Mouse (Mus musculus) 3134 (cell line): Measurements from ENCODE around the gene Grm4.

Experiments
- DNase-seq: peaks from one replicate; pipeline ENCODE4 v3.0.0-alpha.2; 2011; ENCODE audit warnings: low spot score; ENCODE audit not compliant: insufficient read length; ENCODE audit errors: extremely low read depth

Grm4 gene

DNA sequence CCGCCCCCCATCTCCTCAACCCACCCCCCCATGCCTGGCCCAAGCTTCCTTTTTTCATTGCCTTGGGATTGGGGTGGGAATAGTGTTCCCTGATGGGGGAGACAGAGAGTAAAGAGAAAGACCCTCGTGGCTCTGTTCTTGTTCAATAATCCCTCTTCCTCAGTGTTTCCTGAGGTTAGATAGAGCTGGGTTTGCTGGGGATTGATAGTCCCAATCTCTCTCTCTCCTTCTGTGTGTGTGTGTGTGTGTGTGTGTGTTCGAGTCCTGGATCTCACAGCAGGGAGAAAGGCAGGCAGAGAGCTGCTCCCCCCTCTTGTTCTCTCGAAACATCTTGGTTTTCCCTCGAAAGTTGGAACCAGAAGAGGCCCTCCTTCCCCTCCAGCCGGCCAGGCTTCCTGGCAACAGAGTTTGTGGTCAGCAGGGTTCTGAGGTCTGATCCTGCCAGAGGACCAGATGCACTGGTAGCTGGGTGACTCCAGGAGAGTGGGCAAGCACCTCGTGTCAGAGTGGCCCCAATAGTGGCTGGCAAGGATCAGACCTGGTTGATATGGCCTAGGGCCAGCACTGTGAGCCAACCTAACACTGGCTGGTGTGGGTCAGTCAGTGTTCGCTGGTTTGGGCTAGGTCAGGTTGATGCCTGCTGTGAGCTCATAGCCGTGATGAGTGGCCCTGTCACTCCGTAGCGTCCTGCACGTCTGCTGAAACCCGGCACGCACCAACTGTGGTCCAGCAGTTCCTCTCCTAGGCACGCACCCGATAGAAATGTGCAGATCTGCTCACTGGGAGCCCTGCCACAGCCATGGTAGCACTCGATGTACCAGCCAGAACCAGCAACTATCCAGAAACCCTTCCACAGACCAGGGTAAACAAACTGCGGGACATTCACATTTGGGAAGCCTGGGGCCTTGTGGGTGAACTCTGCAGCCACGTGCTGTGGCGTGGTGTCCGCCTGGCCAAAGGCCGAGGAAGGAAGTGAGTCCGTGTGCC is 31.3 kb upstream of the Grm4 start:
- DNase-seq: peak; percentile 72

DNA sequence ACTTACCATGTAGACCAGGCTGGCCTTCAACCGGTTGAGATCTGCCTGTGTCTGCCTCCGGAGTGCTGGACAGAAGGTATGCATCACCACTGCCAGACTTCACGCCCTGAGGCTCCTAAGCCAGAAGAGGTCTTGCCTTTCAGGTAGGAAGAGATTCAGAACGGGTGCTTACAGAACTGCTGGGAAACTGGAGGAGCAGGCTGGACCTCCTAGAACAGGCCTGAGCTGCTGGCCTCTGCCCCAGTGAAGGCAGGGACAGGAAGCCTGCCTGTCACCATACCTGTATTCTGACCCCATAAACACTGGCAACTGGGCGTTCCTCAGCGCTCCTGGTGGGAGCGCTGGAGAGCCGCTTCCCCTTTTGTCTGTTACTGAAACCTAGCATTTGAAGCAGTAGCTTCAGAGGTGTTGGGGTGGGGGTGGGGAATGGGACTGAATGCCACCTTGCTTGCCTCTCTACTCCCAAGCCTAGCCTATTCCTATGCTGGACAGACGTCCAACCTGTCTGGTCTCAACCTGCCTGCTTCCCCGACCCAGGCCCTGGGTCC is 30.3 kb upstream of the Grm4 start:
- no peak for DNase-seq

DNA sequence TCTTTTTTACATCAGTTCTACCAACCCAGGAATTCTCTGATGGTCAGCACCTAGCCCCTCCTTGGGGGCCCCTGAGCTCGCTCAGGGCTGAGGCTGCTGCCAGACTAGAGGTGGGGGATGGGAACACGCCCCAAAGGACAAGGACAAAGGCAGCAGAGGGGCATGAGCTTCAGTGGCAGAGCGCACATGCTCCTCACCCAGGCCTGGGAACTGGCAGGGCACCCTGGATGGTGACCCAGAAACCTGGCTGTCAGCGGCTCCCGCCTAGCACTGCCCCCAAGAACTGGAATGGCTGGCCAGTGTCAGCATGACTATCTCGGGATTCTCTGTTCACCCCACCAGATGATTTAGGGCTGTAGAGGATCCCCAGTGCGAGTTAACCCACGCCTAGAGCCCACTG is 28.0 kb upstream of the Grm4 start:
- DNase-seq: no peak

DNA sequence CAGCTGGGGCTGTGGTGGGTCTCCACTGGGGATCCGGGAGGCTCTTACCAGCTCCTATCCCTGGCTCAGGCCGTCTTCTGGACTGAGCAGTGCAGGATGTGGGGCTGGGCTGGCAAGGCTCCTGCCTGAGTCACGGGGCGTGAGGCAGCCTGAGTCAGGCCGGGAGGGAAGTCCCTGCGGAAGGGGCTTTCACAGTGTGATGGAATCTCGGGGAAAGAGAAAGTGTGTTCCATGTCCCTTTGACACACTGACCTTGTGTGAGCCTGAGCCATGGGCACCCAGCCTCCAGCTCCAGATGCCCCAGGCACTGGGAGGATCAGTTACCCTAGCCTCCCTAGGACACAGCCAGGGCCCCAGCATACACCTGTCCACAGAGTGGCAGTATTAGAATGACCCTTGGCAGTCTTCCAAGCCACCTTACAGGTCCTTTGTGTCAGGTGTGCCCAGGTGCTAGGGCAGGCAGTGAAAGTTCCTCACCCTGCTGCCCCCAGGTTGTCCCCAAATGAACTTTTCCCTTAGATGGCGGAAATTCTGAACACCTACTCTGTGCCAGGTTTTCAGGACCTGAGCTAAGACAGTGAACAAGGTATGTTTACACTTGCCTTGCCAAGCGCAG is 26.2 kb upstream of the Grm4 start:
- DNase-seq: peak; percentile 89

DNA sequence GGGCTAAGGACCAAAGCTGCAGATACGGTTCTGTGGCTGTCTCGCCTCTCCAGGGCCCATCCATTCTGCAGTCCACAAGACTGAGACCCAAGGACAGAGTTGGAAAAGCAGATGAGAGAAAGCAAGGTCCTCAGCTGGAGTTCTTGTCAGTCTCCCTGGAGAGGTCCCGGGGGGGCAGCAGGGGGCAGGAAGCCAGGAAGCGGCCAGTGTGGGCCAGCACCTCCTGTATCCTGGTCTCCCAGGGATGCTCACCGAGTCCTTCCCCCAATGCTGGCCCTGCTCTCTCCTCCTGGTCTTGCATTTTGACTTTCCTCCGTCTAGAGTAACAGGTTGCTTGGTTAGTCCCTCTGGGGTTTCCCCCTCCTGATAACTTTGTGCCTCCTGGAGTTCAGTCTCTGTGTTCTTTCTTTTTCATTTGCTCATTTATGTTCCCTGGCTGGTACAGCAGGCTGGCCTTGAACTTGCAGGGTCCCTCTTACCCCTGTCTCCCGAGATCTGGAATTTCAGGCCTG is 25.4 kb upstream of the Grm4 start:
- peak; percentile 54 for DNase-seq

DNA sequence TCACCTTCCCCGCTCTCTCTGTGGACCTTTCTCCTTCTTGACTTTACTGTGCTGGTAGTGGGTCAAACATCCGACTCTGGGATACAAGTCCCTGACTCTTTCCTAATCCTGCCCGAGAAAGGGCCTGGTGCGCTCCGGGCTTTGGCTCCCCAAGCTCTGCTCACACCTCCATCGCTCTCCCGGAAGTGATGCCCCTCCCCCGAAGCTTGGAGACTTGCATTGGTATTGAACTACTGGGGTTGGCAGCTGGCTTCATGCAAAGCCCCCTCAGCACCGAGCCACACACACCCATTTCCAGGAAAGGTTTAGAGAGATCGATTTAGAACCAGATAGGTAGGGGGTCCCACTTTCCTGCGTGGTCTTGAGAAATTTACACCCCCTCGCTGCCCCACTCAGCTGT is 24.8 kb upstream of the Grm4 start:
- DNase-seq: no peak

DNA sequence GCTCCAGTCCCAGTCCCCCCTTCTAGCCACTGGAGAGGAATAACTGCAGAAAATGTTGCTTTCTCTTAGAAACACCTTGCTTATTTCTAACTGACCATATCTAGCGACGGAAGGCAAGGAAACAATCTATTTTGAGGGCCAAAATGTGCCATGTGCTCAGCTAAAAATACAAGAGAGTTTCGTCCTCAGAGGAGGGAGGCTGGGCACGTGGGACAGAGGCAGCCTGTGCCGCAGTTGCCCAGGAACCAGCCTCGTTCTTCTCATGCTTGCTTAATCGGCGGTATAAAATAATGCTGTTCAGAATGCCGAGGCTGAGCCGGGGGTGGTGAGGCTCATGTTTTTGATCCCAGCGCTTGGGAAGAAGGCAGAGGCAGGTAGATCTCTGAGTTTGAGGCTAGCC is 23.3 kb upstream of the Grm4 start:
- no peak for DNase-seq

DNA sequence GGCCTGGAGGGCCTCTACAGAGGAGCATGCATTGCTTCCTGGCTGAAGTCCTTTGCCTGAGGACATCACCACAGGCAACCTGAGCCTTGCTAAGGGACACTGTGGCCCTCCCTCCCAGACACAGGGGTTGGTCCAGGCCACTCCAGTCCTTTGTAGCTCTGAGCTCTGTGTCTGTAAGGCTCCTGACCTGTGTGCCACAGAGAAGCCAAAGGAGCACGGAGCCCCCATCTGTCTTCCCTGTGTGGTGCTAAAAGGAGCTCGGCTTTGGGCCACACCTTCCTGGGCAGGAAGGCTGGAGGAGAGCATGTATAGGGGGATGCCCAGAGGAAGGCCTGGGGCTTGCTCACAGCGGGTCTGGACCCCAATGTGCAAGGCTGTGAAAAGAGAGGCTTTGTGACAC is 20.8 kb upstream of the Grm4 start:
- no peak for DNase-seq

DNA sequence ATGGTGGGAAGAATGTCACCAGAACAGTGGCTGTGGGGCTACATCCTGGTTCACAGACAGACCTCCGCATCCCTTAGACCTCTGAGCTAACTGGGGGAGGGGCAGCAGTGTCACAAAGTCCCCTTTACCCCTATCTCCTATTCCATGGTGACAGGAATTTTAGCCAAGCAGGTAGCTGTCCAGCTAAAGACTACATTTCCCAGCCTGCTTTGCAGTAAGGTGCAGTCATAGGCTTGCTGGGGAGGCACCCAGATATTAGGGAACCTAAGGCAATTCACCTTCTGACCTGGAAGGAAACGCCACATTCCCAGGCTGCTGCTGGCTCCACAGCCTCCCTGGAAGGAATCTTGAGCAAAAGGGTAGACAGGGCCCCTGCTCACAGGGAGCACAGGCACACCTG is 20.1 kb upstream of the Grm4 start:
- no peak for DNase-seq

DNA sequence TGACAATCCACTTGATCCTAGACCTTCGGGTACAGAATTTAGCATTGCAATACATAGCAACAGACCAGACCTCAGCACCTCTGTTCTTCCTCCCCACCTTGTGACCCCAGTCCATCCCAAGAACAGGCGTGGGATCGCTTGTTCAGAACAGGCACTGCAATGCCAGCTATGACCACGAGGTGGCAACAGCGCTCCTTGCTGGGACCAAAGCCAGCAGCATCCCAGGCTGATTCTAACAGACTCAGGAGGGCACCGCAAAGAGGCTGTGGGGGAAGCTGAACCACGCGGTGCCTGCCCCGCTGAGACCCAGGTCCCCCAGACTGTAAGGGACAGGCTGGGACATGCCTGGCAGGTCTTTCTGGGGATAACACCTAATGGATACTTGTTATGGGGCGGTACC is 13.5 kb upstream of the Grm4 start:
- DNase-seq: peak; percentile 72

DNA sequence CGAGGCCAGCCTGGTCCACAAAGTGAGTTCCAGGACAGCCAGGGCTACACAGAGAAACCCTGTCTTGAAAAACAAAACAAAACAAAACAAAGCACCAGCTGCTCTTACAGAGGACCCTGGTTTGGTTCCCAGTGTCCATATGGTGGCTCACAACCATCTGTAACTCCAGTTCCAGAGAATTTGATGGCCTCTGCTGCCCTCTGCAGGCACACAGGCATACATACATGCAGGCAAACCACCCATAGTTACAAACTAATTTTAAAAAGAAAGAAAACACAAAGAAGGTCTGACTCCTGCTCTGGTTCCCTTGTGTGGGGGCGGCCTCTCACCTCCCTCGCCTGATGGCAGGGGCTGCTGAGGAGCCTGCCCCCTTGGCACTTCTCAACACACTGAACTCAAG is 12.2 kb upstream of the Grm4 start:
- no peak for DNase-seq

DNA sequence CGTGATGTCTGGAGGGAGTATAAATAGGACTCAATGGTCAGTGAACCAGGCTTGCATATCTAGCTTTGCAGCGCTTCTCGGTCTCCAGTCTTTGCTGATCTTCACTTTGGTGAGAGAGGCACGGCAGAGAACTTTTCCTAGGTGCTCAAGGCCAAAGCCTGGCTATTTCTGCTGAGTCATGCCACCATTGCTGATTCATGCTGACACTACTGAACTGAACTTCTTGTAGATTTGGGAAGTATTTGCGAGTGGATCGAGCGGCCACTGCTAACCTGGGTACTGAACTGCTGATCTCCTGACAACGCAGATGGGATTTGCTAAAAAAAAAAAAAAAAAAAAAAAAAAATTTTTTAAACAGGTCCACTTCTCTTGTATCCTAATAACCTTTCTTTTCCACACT is 10.9 kb upstream of the Grm4 start:
- DNase-seq: no peak

DNA sequence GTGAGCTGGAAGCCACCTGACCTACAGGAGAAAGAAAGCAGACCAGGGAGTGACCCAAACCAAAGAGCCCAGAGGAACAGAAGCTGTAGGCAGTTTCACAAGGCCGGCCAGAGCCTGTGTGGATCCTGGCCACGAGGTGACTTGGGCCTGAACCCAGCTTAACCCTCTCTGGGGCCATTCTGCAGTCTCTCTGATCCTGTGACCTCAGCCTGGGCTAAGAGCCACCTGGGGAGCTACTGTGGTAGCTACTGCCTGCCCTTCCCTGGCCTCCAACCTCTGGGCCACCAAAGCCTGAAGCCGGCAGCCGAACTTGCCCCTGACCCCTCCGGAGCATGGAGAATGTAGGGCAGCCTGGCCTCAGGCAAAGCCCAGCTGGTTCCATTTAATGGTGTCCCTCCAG is 7.6 kb upstream of the Grm4 start:
- DNase-seq: no peak

DNA sequence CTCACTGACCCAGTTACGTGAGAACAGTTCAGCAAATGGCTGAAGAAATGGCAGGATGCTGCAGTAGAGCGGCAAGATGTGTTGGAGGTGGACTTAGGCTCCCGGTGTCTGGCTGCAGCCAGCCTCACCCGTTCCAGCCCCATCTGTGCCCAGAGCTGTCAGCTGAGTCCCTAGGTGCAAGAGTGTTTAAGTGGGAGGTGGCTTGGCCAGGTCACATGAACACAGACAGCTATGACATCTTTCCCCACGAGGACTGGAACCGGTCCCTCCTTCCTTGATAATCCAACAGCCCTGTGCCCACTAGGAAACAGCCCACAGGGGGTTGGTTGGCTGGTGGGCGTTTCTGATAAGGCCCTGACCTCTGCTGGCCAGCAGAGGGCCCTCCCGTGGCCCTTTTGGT is 6.8 kb upstream of the Grm4 start:
- DNase-seq: no peak

DNA sequence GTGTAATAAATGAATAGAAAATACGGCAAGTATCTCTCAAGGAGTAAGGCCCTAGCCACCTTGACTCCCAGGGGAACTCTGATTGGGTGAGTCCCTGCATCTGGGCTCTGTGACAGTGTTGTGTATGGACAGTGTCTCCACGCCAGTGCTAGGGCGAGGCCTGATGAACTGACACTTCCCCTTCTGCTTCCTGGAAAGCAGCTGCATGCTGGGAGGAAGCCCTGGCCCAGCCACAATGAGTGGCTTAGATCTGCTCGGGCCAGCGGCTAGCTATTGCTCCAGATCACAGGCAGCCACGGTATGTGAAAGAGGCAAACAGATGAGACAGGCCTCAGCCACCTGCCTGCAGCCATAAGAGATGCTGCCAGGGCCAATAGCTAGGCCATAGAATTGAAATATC is 6.0 kb upstream of the Grm4 start:
- no peak for DNase-seq

DNA sequence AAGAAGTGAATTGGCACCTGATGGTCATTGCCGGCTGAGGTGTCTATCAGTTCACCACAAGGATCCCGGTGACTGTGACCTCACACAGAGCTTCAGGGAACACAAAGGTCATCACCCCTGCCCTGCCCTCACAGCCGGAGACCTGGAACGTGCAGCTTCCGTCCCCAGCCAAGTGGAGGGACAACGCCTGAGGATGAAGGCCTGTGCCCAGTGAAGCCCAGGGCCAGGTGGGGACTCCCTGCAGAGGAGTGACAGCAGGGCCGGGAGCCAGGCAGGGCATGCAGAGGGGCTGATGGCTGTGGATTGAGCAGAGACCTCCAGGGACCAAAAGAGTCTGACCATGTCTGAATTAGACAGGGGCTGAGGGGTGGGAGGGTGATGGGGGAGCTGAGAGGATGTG is 1.9 kb upstream of the Grm4 start:
- DNase-seq: no peak

DNA sequence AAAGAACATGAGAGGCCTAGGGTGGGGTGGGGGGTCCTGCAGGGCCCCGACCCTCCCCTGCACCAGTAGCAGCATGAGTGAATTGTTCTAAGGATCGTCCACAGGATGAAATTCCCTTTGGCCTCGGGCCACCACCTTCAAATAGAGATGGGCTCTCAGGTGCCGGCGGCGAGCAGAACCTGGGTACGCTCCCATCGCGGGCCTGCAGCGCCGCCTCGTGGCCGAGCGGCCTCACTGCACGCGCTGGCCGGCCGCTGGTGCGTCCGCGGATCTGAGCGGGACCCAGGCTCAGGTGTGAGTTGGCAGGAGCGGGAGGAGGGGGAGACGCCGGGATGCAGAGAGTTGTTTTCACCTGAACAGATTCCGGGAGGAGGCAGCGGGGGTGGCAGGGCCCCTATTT is 646 bp downstream of the Grm4 start:
- DNase-seq: peak; percentile 62

DNA sequence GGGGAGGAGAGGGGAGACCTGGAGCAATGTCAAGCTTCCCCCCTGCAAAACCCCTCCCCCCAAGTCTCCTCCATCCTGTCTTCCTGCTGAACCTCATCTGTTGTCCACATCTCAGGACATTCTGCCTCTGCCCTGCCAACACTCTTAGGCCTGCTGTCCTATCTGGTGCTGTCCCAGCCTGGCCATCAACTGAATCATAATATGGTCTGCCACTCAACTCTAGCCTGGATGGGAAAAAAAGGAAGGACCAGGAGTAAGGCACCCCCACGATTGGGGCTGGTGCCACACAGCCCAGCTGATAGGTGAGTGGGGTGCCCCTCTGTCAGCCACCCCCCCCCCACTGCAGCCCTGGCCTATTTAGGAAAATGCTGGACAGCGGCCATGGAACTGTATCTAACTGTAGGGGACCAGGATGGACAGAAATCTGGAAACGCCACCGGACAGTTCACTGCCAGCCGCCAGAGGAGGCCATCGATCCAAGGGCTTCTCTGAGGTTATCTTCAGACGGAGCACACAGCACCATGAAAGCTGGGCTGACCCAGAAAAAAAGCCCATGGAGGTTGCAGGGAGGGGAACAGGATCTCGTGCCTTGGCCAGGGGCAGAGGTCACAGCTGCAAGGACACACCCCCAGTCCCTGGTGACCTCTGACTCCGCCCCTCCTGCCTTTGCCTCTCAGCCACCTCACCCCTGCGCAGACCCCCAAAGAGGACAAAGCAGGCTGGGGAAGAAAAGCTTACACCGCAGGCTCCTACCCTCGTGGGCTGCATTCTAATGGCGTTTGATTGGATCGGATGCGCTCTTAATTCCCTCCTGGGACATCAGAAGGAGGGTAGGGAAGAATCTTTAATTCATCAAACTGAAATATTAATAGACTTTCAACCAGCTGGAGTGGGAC is 2.3 kb downstream of the Grm4 start:
- no peak for DNase-seq

DNA sequence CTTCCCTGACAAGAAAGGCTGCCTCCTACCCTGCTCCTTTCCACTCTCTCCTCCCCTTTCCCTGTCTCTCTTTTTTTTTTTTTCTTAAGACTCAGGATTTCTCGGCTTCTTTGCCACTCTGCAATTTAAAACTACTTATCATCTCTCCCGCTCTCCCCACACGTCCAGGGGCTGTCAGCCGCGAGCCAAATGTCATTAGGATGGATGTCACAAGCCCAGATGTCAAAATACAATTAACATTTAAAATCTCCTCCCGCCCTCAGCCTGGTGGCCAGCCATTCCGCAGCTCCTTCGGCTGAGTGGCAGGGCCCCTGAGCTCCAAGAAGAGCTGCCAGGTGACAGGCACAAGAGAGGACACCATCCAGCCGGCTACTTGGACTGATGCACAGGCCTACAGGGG is 2.9 kb downstream of the Grm4 start:
- no peak for DNase-seq

DNA sequence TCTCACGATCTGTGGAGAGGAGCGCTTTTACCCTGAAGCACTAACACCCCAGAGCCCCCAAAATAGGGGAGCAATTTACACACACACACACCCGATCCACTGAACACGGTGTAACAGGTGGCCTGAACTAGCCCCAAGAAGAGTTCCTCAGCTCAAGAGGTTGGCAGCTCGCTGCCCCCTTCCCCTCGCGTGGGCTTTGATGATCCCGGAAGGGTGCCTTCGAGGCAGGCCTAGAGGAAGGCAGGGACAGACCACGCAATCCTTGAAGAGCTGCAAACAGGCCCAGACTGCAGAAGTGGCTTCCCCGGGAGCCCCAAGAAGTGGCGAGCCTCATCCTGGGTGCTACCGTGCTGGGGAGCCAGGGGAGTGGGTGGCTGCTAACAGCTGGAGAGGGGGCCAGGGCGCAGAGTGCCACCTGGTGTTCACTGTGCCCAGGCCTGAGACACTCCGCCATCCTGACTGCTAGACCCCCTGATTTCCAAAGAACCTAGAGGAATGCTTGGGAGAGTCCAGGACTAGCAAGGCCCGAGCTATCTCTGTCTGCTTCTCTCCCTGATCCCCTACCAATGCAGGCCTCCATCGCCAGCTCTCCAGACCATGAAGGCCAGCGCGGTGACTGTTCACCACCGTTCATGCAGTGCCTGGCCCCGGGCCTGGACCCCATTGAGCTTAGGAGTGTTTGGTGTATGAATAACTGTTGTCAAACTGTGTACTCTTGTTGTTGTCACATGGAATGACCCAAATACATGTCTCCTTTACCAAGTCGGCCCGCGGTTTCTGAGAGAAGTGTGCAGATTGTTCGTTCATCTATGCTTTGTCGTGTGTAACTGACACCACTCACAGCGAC is 7.1 kb downstream of the Grm4 start:
- no peak for DNase-seq
